Mouse (Mus musculus) E14TG2a.4 (cell line): ENCODE results near the gene Gm10273.
A peak's percentile ranks its signal among the peaks of the same experiment; 100 is the strongest.

ENCODE experiments used
- H3K27me3 ChIP-seq: 2 replicates; pipeline ENCODE4 v1.6.1; 2014; ENCODE audit warnings: low read length, control low read depth; ENCODE audit not compliant: insufficient read depth
- H3K36me3 ChIP-seq: 2 replicates; pipeline ENCODE4 v1.6.1; 2014; ENCODE audit warnings: low read length, control low read depth; ENCODE audit not compliant: insufficient read depth
- H3K4me1 ChIP-seq: replicated peaks from 2 replicates; pipeline ENCODE4 v1.6.1; 2014; ENCODE audit warnings: low read depth, low read length, control low read depth
- H3K4me3 ChIP-seq: replicated peaks from 2 replicates; pipeline ENCODE4 v1.5.1; 2014; ENCODE audit warnings: mild to moderate bottlenecking, low read length
- H3K9me3 ChIP-seq: 2 replicates; pipeline ENCODE4 v1.6.1; 2014; ENCODE audit warnings: low read length, control low read depth
- CTCF ChIP-seq: conservative IDR thresholded peaks from 2 replicates; pipeline ENCODE4 v1.5.1; 2014; ENCODE audit warnings: low read length
- NANOG ChIP-seq: IDR thresholded peaks from 2 replicates; pipeline ENCODE4 v1.6.1; 2014; ENCODE audit warnings: borderline replicate concordance, low read length, mixed read lengths
- POU5F1 ChIP-seq: IDR thresholded peaks from 2 replicates; pipeline ENCODE4 v1.6.1; 2014; ENCODE audit warnings: low read length, borderline replicate concordance

Gene Gm10273

DNA sequence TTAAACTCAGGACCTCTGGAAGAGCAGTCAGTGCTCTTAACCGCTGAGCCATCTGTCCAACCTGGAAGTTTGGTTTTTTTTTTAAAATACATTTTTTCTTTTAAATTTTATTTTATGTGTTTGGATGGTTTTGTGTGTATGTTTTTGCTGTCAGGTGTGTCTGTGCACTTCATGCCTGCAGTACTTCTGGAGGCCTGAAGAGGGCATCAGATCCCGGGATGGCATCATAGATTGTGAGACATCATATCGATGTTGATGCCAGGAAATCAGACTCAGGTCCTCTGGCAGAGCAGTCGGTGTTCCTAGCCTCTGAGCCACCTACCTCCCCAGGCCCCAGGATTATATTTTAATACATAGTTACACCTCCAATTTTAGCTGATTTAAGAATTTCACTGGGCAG, 18.3 kb downstream of the Gm10273 start:
- peaks cover 14% of the 10 kb centered on the region for H3K4me1 ChIP-seq
- H3K36me3 ChIP-seq = no peaks in the 10 kb centered on the region
- H3K27me3 ChIP-seq = peaks cover 3% of the 10 kb centered on the region; the same call in 1 of the 2 replicates
- H3K4me3 ChIP-seq = no peak overlapping the region
- no peak for TF ChIP-seq POU5F1
- no peak for TF ChIP-seq NANOG
- TF ChIP-seq CTCF = peak; percentile 80
- H3K9me3 ChIP-seq = no peaks in the 10 kb centered on the region

- TF ChIP-seq NANOG = no peak
- TF ChIP-seq POU5F1 = no peak
- TF ChIP-seq CTCF = no peak
- Histone ChIP-seq H3K9me3 (no peaks in the 10 kb centered on the region), H3K4me1 (peaks cover 5% of the 10 kb centered on the region; the same call in 1 of the 2 replicates), H3K27me3 (peaks cover 3% of the 10 kb centered on the region; the same call in 1 of the 2 replicates), H3K4me3 (no peak overlapping the region), H3K36me3 (no peaks in the 10 kb centered on the region)
Observed at GRCm38 (mm10) chr10:59416623-59417022, 21.2 kb downstream of the Gm10273 start.

GRCm38 (mm10) chr10:59419516-59419915, 24.1 kb downstream of the Gm10273 start:
- no peak for TF ChIP-seq CTCF

GRCm38 (mm10) chr10:59424453-59424852, 29.0 kb downstream of the Gm10273 start:
- H3K36me3 ChIP-seq = no peaks in the 10 kb centered on the region
- no peak overlapping the region for H3K4me3 ChIP-seq
- no peaks in the 10 kb centered on the region for H3K4me1 ChIP-seq
- TF ChIP-seq POU5F1 = no peak
- TF ChIP-seq CTCF = no peak
- TF ChIP-seq NANOG = no peak
- no peaks in the 10 kb centered on the region for H3K9me3 ChIP-seq
- H3K27me3 ChIP-seq = peaks cover 3% of the 10 kb centered on the region; the same call in 1 of the 2 replicates

More at GRCm38 (mm10) chr10:59419516-59419915, 24.1 kb downstream of the Gm10273 start:
- no peaks in the 10 kb centered on the region for H3K36me3 ChIP-seq
- no peak overlapping the region for H3K4me3 ChIP-seq
- peaks cover 3% of the 10 kb centered on the region; the same call in 1 of the 2 replicates for H3K27me3 ChIP-seq
- H3K4me1 ChIP-seq = peaks cover 5% of the 10 kb centered on the region; the same call in 1 of the 2 replicates
- no peaks in the 10 kb centered on the region for H3K9me3 ChIP-seq

DNA sequence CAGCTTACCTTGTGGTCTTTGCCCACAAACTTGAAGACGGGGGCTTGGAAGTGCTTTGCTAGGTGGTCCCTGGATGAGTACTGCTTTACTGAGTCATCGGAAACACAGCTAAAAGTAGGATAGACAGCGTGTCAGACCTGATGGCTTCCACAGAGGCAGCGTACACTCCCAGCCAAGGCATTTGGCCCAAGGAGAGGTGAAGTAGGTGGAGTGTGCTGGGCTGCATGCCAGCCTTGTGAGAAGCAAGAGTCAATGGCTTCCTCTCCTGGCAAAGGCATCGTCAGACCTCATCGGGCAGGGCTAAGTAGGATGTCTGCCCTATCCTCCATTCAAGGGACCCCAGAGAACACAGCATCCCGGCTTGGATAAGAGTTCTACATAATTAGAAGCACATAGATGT, 29.9 kb downstream of the Gm10273 start:
- H3K4me1 ChIP-seq = no peaks in the 10 kb centered on the region
- no peaks in the 10 kb centered on the region for H3K9me3 ChIP-seq
- TF ChIP-seq CTCF = no peak
- TF ChIP-seq POU5F1 = no peak
- no peak for TF ChIP-seq NANOG
- H3K27me3 ChIP-seq = peaks cover 3% of the 10 kb centered on the region; the same call in 1 of the 2 replicates
- H3K4me3 ChIP-seq = no peak overlapping the region
- no peaks in the 10 kb centered on the region for H3K36me3 ChIP-seq

GRCm38 (mm10) chr10:59426371-59426770, 30.9 kb downstream of the Gm10273 start:
- H3K4me1 ChIP-seq = no peaks in the 10 kb centered on the region
- TF ChIP-seq NANOG (no peak), CTCF (no peak), POU5F1 (no peak)
- no peaks in the 10 kb centered on the region for H3K36me3 ChIP-seq
- no peaks in the 10 kb centered on the region for H3K9me3 ChIP-seq
- H3K4me3 ChIP-seq = no peak overlapping the region
- peaks cover 3% of the 10 kb centered on the region; the same call in 1 of the 2 replicates for H3K27me3 ChIP-seq

DNA sequence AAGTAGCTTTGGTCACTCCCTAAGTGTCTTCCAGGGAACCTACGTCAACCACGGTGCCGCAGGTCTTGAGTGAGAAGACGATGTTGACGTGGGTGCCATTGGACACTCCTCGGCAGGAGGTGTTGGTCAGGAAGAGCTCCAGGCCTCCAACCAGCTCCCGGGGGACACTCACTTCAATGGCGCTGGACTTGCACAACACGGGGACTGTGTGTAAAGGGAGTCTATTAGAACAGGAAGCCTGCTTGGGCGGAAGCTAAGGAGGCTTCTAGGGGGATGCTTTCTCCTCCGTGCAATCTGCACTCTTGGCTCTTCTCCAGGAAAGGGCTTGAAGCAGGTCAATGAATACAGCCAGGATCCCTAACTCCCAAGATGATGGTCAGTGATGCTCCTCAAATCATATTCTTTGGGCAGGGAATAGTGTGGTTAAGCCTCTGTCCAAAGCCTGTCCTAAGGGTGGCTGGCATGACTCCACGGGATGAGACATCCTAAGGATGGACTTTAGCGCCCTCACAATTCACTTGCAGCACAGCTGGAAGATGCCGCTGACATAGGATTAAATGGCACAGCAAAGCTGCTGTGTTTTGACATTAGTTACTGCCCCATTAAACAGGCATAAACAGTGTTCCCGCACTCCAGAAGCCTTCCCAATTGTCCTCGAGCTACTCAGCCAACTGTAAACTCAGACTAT, 34.2 kb downstream of the Gm10273 start:
- Histone ChIP-seq H3K4me3 (no peak overlapping the region), H3K4me1 (no peaks in the 10 kb centered on the region), H3K27me3 (peaks cover 3% of the 10 kb centered on the region; the same call in 1 of the 2 replicates), H3K9me3 (no peaks in the 10 kb centered on the region), H3K36me3 (no peaks in the 10 kb centered on the region)
- TF ChIP-seq NANOG = no peak
- TF ChIP-seq CTCF = no peak
- TF ChIP-seq POU5F1 = no peak

DNA sequence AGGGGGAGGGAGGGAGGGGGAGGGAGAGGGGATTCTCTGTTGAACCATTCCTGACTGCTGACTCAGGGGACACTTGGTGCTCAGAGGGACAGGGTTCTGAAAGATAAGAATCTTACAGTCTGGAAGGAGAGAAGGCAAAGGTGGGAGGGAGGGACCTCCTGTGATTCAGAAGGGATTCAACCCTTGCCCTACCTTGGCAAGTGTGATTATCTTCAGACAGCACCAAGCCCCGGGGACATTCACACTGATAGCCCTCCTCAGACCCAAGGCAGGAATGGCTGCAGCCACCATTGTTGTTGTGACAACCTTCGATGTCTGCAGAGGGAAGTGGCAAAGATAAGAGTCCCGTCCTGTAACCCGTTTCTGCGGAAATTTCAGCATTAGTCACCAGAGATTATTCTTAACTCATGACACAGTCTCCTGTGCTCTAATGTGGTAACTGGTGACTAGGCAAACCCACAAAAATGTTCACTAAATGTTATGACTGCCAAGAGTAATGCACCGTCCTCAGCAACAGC, 35.3 kb downstream of the Gm10273 start:
- no peaks in the 10 kb centered on the region for H3K36me3 ChIP-seq
- no peaks in the 10 kb centered on the region for H3K9me3 ChIP-seq
- no peaks in the 10 kb centered on the region for H3K4me1 ChIP-seq
- no peaks in the 10 kb centered on the region for H3K27me3 ChIP-seq
- H3K4me3 ChIP-seq = no peak overlapping the region
- TF ChIP-seq POU5F1 (no peak), CTCF (no peak), NANOG (no peak)
